Mouse (Mus musculus): ENCODE results near the gene B230219D22Rik. TPM values are rescaled to one million over a fixed set of nuclear protein-coding genes. Genes with fewer than 3 reads are reported as not detected.
A peak's percentile ranks its signal among the peaks of the same experiment; 100 is the strongest.

Gene B230219D22Rik
- 71.5 and 73.7 TPM in 2 replicates for polyA plus RNA-seq (2015; fragmentation: Nextera tagmentation; extraction: Ambion mirVana)

DNA sequence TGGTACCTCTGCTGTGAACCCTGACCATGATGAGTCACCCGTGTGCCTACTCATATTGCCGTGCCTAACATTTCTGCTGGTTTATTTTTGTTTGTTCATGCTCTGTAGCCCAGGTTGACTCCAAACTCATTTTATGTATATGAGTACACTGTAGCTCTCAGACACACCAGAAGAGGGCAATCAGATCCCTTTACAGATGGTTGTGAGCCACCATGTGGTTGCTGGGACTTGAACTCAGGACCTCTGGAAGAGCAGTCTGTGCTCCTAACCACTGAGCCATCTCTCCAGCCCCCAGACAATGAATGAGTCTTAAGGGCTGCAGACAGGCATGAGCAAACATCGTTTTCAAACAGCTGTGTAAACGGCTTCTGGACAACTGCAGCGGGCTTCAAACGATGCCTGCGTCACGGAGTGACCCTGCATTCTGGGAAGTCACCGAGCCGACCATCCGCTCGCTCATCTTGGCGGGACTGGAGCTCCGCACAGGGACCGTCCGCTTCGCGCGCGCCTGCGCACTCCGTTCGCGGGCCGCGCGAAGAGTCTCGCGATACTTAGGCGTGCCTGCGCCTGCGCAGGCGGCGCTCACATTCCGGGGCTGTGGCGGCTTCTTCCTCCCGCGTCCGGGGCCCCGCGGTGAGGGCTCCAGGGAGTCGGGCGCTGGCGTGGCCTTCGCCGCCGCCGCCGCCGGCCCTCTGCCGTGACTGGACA lies at the start of gene B230219D22Rik:
Gene B230219D22Rik (plus strand): TSS at position 590 of the 708 bp plus-strand sequence.
- H3K27me3 ChIP-seq: no peaks in the 10 kb centered on the region
- WGBS: 2% methylated on average over 51 of the region's 51 CpGs
- H3K27ac ChIP-seq: peak within 1 kb of the TSS; percentile 98
- no peaks in the 10 kb centered on the region for H3K9me3 ChIP-seq
- H3K4me1 ChIP-seq: peaks cover 24% of the 10 kb centered on the region
- no peaks in the 10 kb centered on the region for H3K36me3 ChIP-seq
- peak within 1 kb of the TSS; percentile 94 for H3K4me3 ChIP-seq
- H3K4me2 ChIP-seq: peak within 1 kb of the TSS; percentile 77
- peak; percentile 95 for ATAC-seq (ENCODE audit: insufficient number of reproducible peaks, insufficient read depth, low FRiP score, low TSS enrichment, low read depth)
- H3K9ac ChIP-seq: peak within 1 kb of the TSS; percentile 100

DNA sequence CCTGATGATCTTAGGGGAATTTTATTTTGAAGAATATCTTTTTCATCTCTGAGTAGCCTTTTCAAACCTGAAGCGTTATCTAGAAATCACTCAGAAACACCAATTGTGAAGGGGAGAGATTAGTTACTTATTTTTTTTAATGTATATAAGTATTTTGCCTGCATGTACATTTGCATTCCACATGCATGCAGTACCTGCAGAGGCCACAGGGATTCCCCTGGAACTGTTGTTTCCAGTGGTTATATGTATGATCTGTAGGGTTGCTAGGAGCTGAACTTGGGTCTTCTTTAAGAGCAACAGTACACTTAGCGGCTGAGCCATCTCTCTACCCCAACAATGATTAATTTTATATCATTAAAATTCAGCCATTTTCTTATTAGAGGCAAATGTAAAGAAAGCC lies 48.4 kb upstream of the B230219D22Rik start:
- Histone ChIP-seq H3K9me3 (no peaks in the 10 kb centered on the region), H3K4me2 (no peak overlapping the region), H3K9ac (no peak overlapping the region), H3K4me1 (no peaks in the 10 kb centered on the region), H3K27ac (no peak overlapping the region), H3K27me3 (no peaks in the 10 kb centered on the region), H3K4me3 (no peak overlapping the region), H3K36me3 (peaks cover 77% of the 10 kb centered on the region)
- WGBS: 88% methylated on average over 2 of the region's 2 CpGs
- ATAC-seq (ENCODE audit: insufficient number of reproducible peaks, insufficient read depth, low FRiP score, low TSS enrichment, low read depth): no peak

DNA sequence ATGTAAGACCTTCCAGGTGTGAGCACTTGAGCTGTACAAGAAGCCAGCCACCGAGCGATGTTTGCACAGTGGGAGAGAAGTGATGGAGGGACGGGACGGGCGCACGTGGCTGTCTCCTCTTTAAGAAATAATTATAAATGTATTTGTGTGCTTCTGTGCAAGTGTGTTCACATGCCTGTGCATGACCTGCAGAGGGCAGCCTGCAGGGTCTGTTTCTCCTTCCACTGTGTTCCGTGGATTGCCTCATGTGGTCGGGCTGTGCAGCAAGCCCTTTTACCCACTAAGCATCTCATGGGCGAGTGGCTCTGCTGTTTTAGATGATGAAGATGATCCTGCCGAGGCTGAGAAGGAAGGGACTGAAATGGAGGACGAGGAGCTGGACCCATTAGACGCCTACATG lies 42.8 kb upstream of the B230219D22Rik start:
- Histone ChIP-seq H3K9ac (no peak overlapping the region), H3K27ac (no peak overlapping the region), H3K36me3 (peaks cover 100% of the 10 kb centered on the region), H3K4me2 (no peak overlapping the region), H3K27me3 (no peaks in the 10 kb centered on the region), H3K4me1 (no peaks in the 10 kb centered on the region), H3K4me3 (no peak overlapping the region), H3K9me3 (no peaks in the 10 kb centered on the region)
- WGBS: 89% methylated on average over 12 of the region's 12 CpGs
- no peak for ATAC-seq (ENCODE audit: insufficient number of reproducible peaks, insufficient read depth, low FRiP score, low TSS enrichment, low read depth)

DNA sequence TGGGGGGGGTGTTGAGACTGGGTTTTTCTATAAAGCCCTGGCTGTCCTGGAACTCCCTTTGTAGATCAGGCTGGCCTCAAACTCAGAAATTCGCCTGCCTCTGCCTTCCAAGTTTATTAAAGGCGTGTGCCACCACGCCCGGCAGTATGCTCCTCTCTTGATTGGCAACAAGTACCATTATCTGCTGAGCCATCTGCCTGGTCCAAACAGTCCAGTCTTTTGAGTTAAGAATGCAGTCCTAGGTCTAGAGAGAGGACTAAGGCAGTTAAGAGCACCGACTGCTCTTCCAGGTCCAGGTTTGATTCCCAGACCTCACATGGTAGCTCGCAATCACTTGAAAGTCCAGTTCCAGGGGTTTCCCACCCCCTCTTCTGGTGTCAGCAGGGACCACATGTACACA lies 41.9 kb upstream of the B230219D22Rik start:
- no peaks in the 10 kb centered on the region for H3K4me1 ChIP-seq
- no peak for ATAC-seq (ENCODE audit: insufficient number of reproducible peaks, insufficient read depth, low FRiP score, low TSS enrichment, low read depth)
- no peak overlapping the region for H3K27ac ChIP-seq
- no peaks in the 10 kb centered on the region for H3K9me3 ChIP-seq
- no peaks in the 10 kb centered on the region for H3K27me3 ChIP-seq
- H3K36me3 ChIP-seq: peaks cover 100% of the 10 kb centered on the region
- H3K4me3 ChIP-seq: no peak overlapping the region
- H3K9ac ChIP-seq: no peak overlapping the region
- H3K4me2 ChIP-seq: no peak overlapping the region
- 90% methylated on average over 6 of the region's 6 CpGs for WGBS

DNA sequence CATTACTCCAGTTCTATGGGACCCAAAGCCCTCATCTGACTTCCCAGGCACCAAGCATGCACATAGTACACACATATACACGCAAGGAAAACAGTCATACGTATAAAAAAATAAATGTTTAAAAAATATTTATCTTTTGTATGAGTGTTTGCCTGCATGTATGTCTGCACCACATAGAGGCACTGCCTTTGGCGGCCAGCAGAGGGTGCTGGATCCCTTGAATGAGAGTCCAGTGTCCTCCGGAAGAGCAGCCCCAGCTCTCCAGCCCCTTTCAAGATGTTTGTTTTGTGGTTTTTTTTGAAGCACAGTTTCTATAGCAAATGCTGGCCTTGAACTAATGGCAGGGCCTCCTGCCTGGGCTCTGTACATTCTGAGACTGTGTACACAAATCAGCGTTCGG lies 24.4 kb upstream of the B230219D22Rik start:
- peaks cover 92% of the 10 kb centered on the region for H3K36me3 ChIP-seq
- no peak overlapping the region for H3K4me2 ChIP-seq
- H3K27me3 ChIP-seq: no peaks in the 10 kb centered on the region
- ATAC-seq (ENCODE audit: insufficient number of reproducible peaks, insufficient read depth, low FRiP score, low TSS enrichment, low read depth): no peak
- WGBS: 80% methylated on average over 6 of the region's 6 CpGs
- no peak overlapping the region for H3K9ac ChIP-seq
- H3K4me1 ChIP-seq: no peaks in the 10 kb centered on the region
- H3K9me3 ChIP-seq: no peaks in the 10 kb centered on the region
- no peak overlapping the region for H3K27ac ChIP-seq
- no peak overlapping the region for H3K4me3 ChIP-seq

DNA sequence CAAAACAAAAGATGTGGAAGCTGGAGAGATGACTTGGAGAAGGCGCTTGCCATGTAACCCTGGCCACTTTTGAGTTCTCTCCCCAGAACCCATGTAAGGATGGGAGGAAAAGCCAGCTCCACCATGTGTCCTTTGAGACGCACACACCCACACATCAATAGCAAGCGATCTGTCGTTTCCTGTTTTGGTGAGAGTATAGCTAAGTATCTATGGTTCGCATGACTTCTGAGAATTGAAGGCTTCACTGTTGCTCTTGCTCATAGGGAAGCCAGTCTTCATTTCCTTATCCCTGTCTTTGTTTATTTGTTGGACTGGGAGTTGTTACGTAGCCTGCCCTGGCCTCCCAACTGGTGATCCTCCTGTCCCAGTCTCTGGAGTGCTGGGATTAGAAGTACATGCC lies 20.2 kb upstream of the B230219D22Rik start:
- Histone ChIP-seq H3K9ac (no peak overlapping the region), H3K9me3 (no peaks in the 10 kb centered on the region), H3K27me3 (no peaks in the 10 kb centered on the region), H3K27ac (no peak overlapping the region), H3K36me3 (peaks cover 89% of the 10 kb centered on the region), H3K4me2 (no peak overlapping the region), H3K4me3 (no peak overlapping the region), H3K4me1 (no peaks in the 10 kb centered on the region)
- no peak for ATAC-seq (ENCODE audit: insufficient number of reproducible peaks, insufficient read depth, low FRiP score, low TSS enrichment, low read depth)
- 95% methylated on average over 6 of the region's 6 CpGs for WGBS

DNA sequence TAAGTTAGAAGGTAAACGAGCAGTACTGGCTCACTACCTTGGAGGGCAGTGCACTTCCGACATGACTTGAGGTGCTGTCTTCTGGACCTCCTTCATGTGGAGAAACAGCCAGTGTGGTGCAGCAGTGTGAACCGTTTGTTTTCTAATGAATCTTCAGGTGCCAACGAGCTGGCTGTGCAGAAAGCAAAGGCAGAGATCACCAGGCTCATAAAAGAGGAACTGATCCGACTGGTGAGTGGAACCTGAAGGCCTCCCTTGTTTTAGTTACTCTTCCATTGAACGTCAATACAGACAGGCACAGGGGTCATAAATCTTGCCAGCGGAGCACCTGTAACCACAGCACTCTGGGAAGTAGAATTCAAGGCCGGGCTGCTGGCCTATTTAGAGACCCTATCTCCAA lies 15.6 kb upstream of the B230219D22Rik start:
- Histone ChIP-seq H3K4me3 (no peak overlapping the region), H3K4me2 (no peak overlapping the region), H3K9ac (no peak overlapping the region), H3K27ac (no peak overlapping the region), H3K36me3 (peaks cover 85% of the 10 kb centered on the region), H3K9me3 (no peaks in the 10 kb centered on the region), H3K27me3 (no peaks in the 10 kb centered on the region), H3K4me1 (no peaks in the 10 kb centered on the region)
- ATAC-seq (ENCODE audit: insufficient number of reproducible peaks, insufficient read depth, low FRiP score, low TSS enrichment, low read depth): no peak
- WGBS: 90% methylated on average over 8 of the region's 8 CpGs

DNA sequence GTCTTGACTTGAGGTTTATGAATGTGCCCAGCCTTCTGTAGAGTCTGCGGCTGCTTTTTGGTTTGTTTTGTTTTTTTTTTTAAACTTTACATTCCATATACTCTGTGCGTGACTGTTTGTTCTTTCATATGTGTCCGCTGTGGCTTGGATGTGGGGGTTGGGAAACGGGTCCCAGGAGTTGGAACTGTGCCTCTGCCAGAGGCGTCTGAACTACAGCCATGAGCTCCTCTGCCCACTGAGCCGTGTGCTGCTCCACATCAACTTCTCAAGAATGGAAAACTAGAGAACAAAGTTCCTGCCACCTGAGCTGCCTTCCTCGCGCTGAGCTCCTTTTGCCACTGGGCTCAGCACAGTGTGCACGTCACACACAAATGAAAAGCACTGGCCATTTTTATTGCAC lies 10.7 kb upstream of the B230219D22Rik start:
- no peak overlapping the region for H3K9ac ChIP-seq
- no peaks in the 10 kb centered on the region for H3K4me1 ChIP-seq
- no peak overlapping the region for H3K4me3 ChIP-seq
- H3K36me3 ChIP-seq: peaks cover 46% of the 10 kb centered on the region
- H3K9me3 ChIP-seq: no peaks in the 10 kb centered on the region
- H3K4me2 ChIP-seq: no peak overlapping the region
- no peak overlapping the region for H3K27ac ChIP-seq
- H3K27me3 ChIP-seq: no peaks in the 10 kb centered on the region
- WGBS: 82% methylated on average over 9 of the region's 9 CpGs
- no peak for ATAC-seq (ENCODE audit: insufficient number of reproducible peaks, insufficient read depth, low FRiP score, low TSS enrichment, low read depth)

DNA sequence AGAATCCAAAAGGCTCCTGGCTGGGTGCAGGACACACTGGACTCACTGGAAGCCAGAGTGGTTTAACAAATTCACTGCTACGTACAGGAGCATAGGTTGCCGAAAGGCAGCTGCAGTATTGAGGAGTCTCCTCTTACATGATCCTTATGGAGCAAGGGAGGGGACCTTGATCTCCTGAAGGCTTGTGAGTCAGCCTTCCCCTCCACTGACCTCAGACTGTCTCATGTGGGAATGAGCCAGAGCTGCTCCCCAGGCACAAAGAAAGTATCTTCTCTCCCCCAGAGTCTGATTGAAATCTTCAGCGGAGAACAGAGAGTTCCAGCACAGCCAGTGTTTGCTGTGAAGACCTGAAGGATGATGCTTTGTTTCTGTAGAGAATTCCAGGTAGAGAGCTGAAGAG lies 9.3 kb upstream of the B230219D22Rik start:
- WGBS: 92% methylated on average over 3 of the region's 3 CpGs
- no peak overlapping the region for H3K4me2 ChIP-seq
- ATAC-seq (ENCODE audit: insufficient number of reproducible peaks, insufficient read depth, low FRiP score, low TSS enrichment, low read depth): no peak
- H3K4me1 ChIP-seq: no peaks in the 10 kb centered on the region
- no peaks in the 10 kb centered on the region for H3K27me3 ChIP-seq
- no peak overlapping the region for H3K27ac ChIP-seq
- H3K4me3 ChIP-seq: no peak overlapping the region
- H3K9ac ChIP-seq: no peak overlapping the region
- H3K9me3 ChIP-seq: no peaks in the 10 kb centered on the region
- H3K36me3 ChIP-seq: peaks cover 32% of the 10 kb centered on the region

DNA sequence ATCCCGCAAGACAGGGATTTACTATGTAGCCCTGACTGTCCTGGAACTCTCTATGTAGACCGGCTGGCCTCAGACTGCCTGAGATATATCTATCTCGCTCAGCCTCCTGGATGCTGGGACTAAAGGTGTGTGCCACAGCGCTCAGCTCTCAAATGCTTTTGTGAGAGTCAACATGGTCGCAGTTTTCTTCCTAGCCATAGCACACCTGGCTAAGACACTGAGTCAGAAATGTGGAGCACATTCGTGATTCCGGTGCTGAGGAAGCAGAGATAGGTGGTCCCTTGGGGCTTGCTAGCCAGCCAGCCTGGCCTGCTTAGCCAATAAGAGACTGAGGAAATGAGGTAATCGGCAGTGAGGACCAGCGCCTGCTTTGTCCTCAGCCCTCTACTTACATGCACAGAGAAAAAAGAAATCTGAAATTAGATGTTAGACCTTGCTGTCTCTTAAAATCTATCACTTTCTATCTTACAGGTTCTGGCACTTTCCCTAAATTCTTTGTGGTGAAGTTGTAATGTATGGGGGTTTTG lies 6.8 kb upstream of the B230219D22Rik start:
- ATAC-seq (ENCODE audit: insufficient number of reproducible peaks, insufficient read depth, low FRiP score, low TSS enrichment, low read depth): no peak
- Histone ChIP-seq H3K27ac (no peak overlapping the region), H3K4me3 (no peak overlapping the region), H3K4me1 (no peaks in the 10 kb centered on the region), H3K27me3 (no peaks in the 10 kb centered on the region), H3K9me3 (no peaks in the 10 kb centered on the region), H3K36me3 (peaks cover 10% of the 10 kb centered on the region; the same call in 1 of the 2 replicates), H3K9ac (no peak overlapping the region), H3K4me2 (no peak overlapping the region)
- WGBS: 55% methylated on average over 9 of the region's 9 CpGs

DNA sequence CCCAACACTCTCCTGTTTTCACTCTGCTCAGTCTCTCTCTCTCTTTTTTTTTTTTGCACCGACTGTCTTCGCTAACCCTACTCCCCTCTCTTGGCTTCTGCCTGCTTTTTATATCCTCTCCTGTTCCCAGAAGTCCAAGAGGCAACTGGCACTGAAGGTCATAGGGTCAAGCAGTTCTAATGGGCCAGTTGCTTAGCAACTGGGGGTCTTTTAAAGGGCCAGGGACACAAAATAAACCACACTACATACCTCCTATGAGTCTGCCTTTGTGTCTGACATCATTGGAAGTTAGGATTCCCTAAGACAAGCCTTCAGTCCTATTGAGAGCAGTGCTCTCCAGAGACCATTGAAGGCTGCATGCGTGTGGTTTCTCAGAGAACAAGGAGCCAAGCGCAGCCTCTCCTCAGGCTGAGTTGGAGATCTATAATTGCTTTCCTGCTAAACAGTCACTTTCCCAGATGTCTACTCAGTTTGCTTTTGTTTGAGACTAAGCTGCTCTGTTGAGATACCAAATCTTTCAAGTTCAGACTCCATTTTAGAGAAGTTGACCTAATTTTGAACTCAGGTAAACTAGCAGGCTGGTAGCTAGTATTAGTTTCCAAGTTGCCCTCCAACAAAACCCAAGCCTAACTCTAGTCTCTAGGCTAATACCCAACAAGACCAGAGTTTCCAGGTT lies 4.9 kb upstream of the B230219D22Rik start:
- H3K4me3 ChIP-seq: no peak overlapping the region
- H3K9ac ChIP-seq: no peak overlapping the region
- no peaks in the 10 kb centered on the region for H3K27me3 ChIP-seq
- H3K36me3 ChIP-seq: 0 out of 2 replicates have a peak, but pooled peaks cover 4% of the 10 kb centered on the region
- H3K27ac ChIP-seq: no peak overlapping the region
- peaks cover 4% of the 10 kb centered on the region; the same call in 1 of the 2 replicates for H3K4me1 ChIP-seq
- 30% methylated on average over 4 of the region's 4 CpGs for WGBS
- no peak overlapping the region for H3K4me2 ChIP-seq
- no peaks in the 10 kb centered on the region for H3K9me3 ChIP-seq
- ATAC-seq (ENCODE audit: insufficient number of reproducible peaks, insufficient read depth, low FRiP score, low TSS enrichment, low read depth): no peak

DNA sequence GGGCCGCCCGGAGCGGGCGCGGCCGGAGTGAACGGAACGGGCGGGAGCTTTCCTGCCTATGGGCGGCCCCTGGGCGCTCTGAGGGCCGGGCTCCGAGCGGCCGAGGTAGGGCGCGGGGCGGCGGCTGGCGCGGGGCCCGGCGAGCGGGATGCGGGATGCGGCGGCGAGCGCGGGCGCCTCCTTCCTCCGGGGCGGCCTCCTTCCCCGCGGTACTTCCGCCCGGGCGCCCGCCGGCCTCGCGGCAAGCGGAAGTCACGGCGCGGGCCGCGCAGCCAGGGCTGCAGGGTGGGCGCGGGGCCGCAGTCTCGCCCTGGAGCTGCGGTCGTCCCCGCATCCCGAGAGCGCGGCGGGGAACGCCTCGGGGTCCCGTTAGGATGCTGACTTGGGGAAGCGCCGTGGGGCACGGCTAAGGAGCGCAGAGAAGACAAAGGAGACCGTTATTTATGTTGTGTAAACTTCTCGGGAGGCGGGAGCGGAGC lies 358 bp downstream of the B230219D22Rik start:
- under 1% methylated on average over 33 of the region's 70 CpGs for WGBS
- peak; percentile 34 for ATAC-seq (ENCODE audit: insufficient number of reproducible peaks, insufficient read depth, low FRiP score, low TSS enrichment, low read depth)
- Histone ChIP-seq H3K36me3 (peaks cover 2% of the 10 kb centered on the region; the same call in 1 of the 2 replicates), H3K27ac (peak overlapping the region; percentile 98), H3K4me1 (peaks cover 24% of the 10 kb centered on the region), H3K4me3 (peak overlapping the region; percentile 94), H3K9me3 (no peaks in the 10 kb centered on the region), H3K27me3 (no peaks in the 10 kb centered on the region), H3K9ac (peak overlapping the region; percentile 100), H3K4me2 (peak overlapping the region; percentile 77)
